Mouse (Mus musculus) heart, adult 9 months (tissue): ENCODE data around the gene Jph4.

Source experiments
- DNase-seq, 2 experiments: peaks; one replicate each; pipeline ENCODE4 v3.0.0; 2022; ENCODE audit warnings: low spot score in 2 of 2

The Jph4 gene

DNA sequence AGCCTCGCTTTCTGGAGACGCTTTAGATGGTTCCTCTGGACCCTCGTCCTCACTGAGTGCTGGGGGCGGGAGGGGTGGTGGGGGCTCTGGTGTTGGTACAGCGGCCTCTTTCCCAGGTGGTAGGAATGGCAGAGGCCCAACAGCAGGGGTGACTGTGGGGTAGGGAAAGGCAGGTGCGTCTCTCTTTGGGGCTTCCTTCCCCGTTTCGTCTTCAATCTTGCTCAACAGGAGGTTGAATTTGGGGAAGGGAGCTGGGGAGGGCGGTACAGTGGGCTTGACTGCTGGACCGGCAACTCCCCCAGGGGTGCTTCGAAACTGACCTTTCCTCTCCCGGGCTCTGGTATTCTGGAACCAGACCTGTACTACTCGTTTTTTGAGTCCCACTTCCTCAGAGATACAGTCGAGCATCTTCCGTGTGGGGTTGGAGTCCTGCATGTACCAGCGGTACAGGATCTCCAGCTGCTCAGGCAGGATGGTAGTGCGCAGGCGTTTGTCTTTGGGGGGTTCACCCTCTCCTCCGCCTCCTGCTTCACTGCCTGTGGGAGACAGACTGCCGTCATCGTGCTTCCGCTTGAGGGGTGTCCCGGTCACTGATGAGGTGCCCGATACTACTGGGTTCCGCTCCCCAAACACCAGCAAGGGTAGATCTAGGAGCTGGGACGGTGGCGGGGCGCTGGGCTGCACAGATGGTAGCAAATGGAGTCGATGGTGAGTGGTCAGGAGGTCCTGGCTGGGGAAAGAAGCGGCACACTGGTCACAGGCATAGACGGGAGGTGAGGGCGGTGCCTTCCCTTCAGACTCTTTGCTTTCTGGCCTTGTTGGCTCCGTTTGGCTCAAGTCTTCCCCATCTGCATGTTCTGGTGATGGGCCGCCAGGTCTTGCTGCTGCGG lies 52.0 kb downstream of the Jph4 start:
- DNase-seq: no peak

DNA sequence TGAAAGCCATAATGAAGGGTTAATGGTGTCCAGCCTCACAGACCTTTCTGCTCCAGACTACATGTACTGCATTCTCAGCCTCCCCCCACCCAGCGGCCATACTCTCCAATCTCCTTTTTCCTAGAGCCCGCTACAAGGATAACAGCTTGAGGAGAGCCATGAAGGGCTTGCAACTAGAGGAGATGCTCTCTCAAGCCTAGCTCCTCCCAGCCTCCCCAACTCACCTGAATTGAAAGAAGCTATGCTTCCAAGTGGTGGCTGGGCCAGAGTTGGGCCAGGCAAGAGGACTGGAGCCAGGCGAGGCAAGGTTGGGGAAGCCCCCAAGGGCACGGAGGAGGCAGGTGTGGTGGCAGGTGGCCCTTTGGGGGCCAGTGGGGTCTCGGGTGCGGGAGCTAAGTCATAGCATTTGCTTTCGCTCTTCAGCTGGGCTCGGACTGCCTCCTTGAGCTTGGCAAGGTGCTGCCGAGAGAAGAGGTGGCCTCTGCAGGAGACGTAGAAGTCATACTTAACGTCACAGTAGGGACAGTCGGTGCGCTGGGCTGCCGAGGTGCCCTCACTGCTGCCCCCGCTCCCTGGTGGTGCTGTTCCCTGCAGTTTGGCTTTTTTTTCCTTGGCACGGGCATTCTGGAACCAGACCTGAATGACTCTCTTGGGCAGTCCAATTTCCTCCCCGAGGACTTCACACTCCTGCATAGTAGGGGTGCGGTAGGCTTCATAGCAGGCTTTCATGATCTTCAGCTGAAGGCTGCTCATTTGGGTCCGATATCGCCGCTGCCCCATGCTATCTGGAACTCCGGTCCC lies 53.0 kb downstream of the Jph4 start:
- no peak for DNase-seq

DNA sequence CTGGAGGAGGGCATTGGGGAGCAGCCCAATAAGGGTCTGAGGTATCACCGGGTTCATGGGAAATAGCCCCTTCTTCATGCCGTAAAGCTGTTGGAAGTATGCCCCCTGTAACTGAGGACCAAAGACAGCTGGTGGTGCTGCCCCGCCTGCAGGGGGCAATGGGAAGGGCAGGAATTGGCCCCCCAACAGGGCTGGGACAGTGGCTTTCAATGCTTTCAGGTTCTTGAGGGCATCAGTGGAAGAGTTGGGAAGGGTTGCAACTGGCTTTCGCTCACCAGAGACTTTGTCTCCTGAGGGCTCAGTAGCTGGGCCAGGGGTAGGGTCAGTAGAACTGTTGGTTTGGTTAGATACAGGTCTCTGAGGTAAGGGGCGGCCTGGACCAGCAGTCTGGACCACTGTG lies 53.6 kb downstream of the Jph4 start:
- no peak for DNase-seq

DNA sequence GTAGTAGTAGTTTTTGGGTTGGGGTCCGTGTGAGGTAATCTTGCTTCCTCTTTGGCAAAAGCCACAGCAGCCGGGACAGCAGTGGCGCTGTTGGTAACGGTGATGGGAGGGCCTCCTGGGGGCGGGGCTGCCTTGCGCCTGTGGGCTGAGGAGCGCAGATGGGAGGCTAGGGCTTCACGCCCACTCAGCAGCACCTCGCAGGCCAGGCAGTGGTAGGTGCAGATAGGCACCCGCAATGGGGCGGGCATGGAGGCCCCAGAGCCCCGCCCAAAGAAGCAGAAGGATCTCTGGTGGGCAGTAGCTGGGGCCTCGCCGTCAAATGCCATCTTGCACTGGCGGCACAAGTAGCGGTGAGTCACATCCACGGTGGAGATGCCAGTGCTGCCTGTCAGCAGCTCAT lies 54.1 kb downstream of the Jph4 start:
- no peak for DNase-seq

DNA sequence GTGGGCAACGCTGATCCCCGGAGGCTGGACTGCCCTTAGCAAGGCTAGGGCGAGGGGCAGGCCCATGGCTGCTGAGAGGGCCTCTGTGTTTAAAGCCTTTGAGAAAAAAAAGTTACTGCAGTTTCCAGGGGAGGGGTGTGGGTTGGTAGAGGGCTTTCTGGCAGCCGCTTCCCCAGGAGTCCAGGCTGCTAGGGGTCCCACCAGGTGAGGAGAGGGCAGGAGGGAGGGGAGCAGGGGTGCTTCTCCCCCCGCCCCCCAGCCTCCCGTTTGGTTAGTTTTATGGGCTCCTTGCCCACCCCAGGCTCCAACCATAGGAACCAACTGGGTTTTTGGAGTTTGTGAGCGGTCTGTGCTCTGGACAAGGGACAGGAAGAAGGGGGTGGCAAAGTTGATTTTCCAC lies 54.9 kb downstream of the Jph4 start:
- DNase-seq: no peak

DNA sequence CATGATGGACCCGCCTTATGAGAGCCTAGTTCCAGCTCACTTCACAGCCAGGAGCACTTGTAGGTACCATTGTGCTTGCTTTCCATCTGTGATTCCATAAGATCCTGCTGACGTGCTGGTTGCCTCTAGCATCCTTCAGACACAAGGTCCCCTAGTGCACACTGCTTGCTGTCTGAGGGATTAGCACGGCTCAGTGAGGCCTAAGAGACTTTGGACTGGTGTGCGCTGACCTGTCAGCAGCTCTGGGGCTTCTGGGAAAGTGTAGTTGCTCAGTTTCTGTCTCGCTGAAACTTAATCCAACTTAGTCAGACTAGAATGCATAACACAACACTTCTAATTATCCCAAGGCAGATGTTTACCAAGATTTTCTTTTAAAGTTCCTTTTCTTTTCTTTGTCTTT lies 56.8 kb downstream of the Jph4 start:
- no peak for DNase-seq

DNA sequence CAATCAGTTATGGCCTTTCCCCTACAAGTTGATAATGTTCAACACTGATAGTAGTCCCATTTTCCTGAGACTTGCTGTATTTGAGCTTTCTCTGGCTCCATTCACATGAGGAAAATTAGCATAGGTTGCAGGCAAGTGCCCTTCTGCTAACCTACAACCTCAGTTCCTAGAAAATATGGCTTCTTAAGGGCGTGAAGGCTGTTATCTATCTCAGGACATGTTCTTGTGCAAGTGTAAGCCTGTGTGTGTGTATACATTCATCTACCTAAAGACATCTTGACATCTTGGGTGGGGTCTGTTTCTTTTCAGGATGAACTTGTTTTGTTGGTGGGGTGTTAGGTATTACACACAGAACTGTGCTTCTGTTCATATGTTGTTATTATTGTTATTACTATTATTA lies 57.7 kb downstream of the Jph4 start:
- no peak for DNase-seq
